Mouse (Mus musculus) spleen, adult 2 months (tissue): ENCODE measurements at regions not wholly inside any gene's neighbourhood (a gene's known extent, or its start where the extent isn't known, plus 50 kb on each side); places are given as distances from the start of the nearest gene placed in this dataset.

Experiments
- CTCF ChIP-seq: fragments of 200-500 bp; IDR thresholded peaks from 2 replicates; pipeline ENCODE4 v1.5.1; 2011; ENCODE audit warnings: mild to moderate bottlenecking, inconsistent platforms; ENCODE audit not compliant: insufficient read depth, insufficient read length, insufficient replicate concordance; ENCODE audit errors: extremely low read depth
- POLR2A ChIP-seq: fragments of 200-500 bp; IDR thresholded peaks from 2 replicates; pipeline ENCODE4 v1.6.1; 2011; ENCODE audit warnings: low read depth, low read length, inconsistent platforms

DNA sequence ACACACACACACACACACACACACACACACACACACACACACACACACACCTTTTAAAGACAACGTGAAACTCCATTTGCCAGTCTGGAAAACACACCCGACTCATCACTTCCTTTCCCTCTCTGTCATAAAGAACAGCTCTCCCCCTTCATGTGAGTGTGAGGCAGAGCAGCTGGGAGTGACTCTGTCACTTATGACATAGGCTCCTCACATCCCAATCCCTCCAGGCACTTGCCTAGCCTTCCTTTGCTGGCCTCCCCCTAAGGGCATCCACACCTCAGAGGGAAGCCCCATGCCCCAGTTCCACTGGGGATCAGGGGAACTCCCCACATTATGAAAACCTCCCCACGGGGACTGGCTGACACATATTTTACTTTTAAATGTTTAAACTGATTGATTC, 257.5 kb downstream of the Tshz3 start:
- TF ChIP-seq CTCF (no peak), POLR2A (no peak)
